In the genomic region with DNA sequence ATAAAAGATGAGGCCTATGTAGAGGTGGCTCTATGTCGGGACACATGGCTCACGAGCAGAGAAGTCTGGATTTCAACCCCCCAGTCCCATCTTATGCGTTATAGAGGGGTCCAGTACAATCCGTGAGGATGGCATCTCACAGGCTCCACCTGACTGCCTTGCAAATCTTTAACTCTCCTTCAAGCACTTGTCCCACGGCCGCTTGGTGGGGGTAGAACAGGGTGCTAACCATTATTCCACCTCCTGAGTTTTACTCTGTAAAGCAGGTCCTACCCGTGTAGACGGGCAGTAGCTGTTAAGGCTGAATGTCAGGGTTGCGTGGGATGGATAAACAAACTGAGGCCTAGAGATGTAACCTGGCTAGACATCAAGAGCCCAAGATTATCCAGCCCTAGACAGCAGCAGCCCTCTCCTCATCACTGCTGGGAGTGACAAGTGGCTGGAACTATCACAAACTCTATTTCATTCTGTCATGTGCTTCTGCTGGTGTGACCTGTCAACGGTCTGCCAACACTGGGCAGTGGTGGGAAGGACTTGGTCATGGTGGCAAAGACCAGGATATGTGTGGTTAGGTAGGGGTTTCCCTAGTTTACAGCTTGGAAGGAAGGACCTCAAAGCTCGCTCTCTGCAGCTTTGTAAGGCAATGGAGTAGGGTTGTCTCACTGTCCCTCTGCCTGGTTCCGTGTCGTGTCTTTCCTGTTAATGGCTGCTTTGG, we compare ENCODE assay signal across 15 mouse cellular contexts. TPM values are rescaled to one million over a fixed set of nuclear protein-coding genes. Genes with fewer than 3 reads are reported as not detected.
DNase-seq lines count a peak whose midpoint lies in the region; ATAC-seq lines count a peak whose summit lies in the region.
"Had no signal": no experiment of that assay in that cellular context is flagged by ENCODE, and none has a peak within 500 bp of the region (broad histone marks: within the 10 kb centered on the region; RNA-seq: fewer than 3 reads in every experiment).

No protein-coding gene starts in this region.

- no peak overlapping the region for H3K9ac ChIP-seq in hindbrain, embryonic 14.5 days
- no peak overlapping the region; the same call in none of the 2 replicates for H3K9ac ChIP-seq in kidney, embryonic 16.5 days (replicated peaks; ENCODE audit: low read length)
- no peak overlapping the region for H3K9ac ChIP-seq in liver, embryonic 16.5 days (ENCODE audit: low read depth, low read length)
- no peak overlapping the region for H3K9ac ChIP-seq in forebrain, embryonic 12.5 days
- H3K9ac ChIP-seq: limb, embryonic 12.5 days had no signal

- no peaks in the 10 kb centered on the region for H3K36me3 ChIP-seq in hindbrain, embryonic 10.5 days
- no peaks in the 10 kb centered on the region for H3K36me3 ChIP-seq in hindbrain, embryonic 14.5 days (replicated peaks; ENCODE audit: control insufficient read depth, insufficient read depth)
- no peaks in the 10 kb centered on the region for H3K36me3 ChIP-seq in kidney, embryonic 16.5 days (ENCODE audit: insufficient read depth, low read length)
- peaks cover 18% of the 10 kb centered on the region for H3K36me3 ChIP-seq in liver, embryonic 16.5 days (ENCODE audit: control insufficient read depth, insufficient read depth)
- no peaks in the 10 kb centered on the region for H3K36me3 ChIP-seq in forebrain, embryonic 12.5 days (replicated peaks)
- H3K36me3 ChIP-seq: limb, embryonic 12.5 days had no signal

- H3K9me3 ChIP-seq in hindbrain, embryonic 10.5 days: no peaks in the 10 kb centered on the region
- no peaks in the 10 kb centered on the region for H3K9me3 ChIP-seq in hindbrain, embryonic 14.5 days (ENCODE audit: control insufficient read depth, low read length)
- no peaks in the 10 kb centered on the region for H3K9me3 ChIP-seq in kidney, embryonic 16.5 days (ENCODE audit: low read length)
- no peaks in the 10 kb centered on the region for H3K9me3 ChIP-seq in liver, embryonic 16.5 days (replicated peaks; ENCODE audit: control insufficient read depth, low read length)
- no peaks in the 10 kb centered on the region for H3K9me3 ChIP-seq in forebrain, embryonic 12.5 days
- H3K9me3 ChIP-seq: heart, embryonic 13.5 days; limb, embryonic 12.5 days had no signal

- H3K27me3 ChIP-seq in hindbrain, embryonic 10.5 days (ENCODE audit: insufficient read depth, poor library complexity, severe bottlenecking): peaks cover 14% of the 10 kb centered on the region
- H3K27me3 ChIP-seq in hindbrain, embryonic 14.5 days (ENCODE audit: control insufficient read depth, insufficient read depth, low read length): peaks cover 5% of the 10 kb centered on the region; the same call in 1 of the 2 replicates
- H3K27me3 ChIP-seq in kidney, embryonic 16.5 days (ENCODE audit: insufficient read depth, low read length): no peaks in the 10 kb centered on the region
- H3K27me3 ChIP-seq in liver, embryonic 16.5 days (ENCODE audit: control insufficient read depth, insufficient read depth, low read depth, low read length): no peaks in the 10 kb centered on the region
- H3K27me3 ChIP-seq in forebrain, embryonic 12.5 days: peaks cover 20% of the 10 kb centered on the region

- no peak overlapping the region for H3K4me3 ChIP-seq in hindbrain, embryonic 10.5 days
- H3K4me3 ChIP-seq in hindbrain, embryonic 14.5 days (replicated peaks; ENCODE audit: low read length): no peak overlapping the region
- no peak overlapping the region for H3K4me3 ChIP-seq in kidney, embryonic 16.5 days (ENCODE audit: low read length)
- no peak overlapping the region for H3K4me3 ChIP-seq in liver, embryonic 16.5 days (ENCODE audit: low read depth, low read length)
- no peak overlapping the region for H3K4me3 ChIP-seq in forebrain, embryonic 12.5 days (replicated peaks)
- H3K4me3 ChIP-seq: limb, embryonic 12.5 days had no signal

- no peak for ATAC-seq in hindbrain, embryonic 14.5 days (ENCODE audit: low FRiP score)
- peak; percentile 8; the same call in 1 of the 2 replicates for ATAC-seq in granulocyte monocyte progenitor cell, adult 5-6 weeks (replicated peaks; ENCODE audit: poor library complexity, severe bottlenecking)
- ATAC-seq in kidney, embryonic 16.5 days (ENCODE audit: low FRiP score, low TSS enrichment): no peak
- no peak for ATAC-seq in liver, embryonic 16.5 days (ENCODE audit: low read depth)
- ATAC-seq in forebrain, embryonic 12.5 days (ENCODE audit: low FRiP score): no peak

- 92% methylated on average over 13 of the region's 13 CpGs for WGBS in hindbrain, embryonic 10.5 days
- 91% methylated on average over 13 of the region's 13 CpGs for WGBS in hindbrain, embryonic 14.5 days
- WGBS in kidney, embryonic 16.5 days: 82% methylated on average over 13 of the region's 13 CpGs
- WGBS in liver, embryonic 16.5 days (ENCODE audit: insufficient replicate concordance): 76% methylated on average over 13 of the region's 13 CpGs
- WGBS in forebrain, embryonic 12.5 days: 91% methylated on average over 13 of the region's 13 CpGs

- H3K4me2 ChIP-seq in hindbrain, embryonic 14.5 days (replicated peaks): no peak overlapping the region
- H3K4me2 ChIP-seq in kidney, embryonic 16.5 days (replicated peaks; ENCODE audit: low read depth, low read length): 0 out of 2 replicates have a peak overlapping the region, but pooled peaks have one; percentile 5
- H3K4me2 ChIP-seq in liver, embryonic 16.5 days (ENCODE audit: low read depth, low read length): no peak overlapping the region
- no peak overlapping the region for H3K4me2 ChIP-seq in forebrain, embryonic 12.5 days

- H3K27ac ChIP-seq in hindbrain, embryonic 10.5 days: peak overlapping the region; percentile 24; the same call in 1 of the 2 replicates
- H3K27ac ChIP-seq in hindbrain, embryonic 14.5 days: no peak overlapping the region
- H3K27ac ChIP-seq in kidney, embryonic 16.5 days (ENCODE audit: low read length): peak overlapping the region; percentile 57; the same call in 1 of the 2 replicates
- H3K27ac ChIP-seq in liver, embryonic 16.5 days (ENCODE audit: low read length): peak overlapping the region; percentile 87
- H3K27ac ChIP-seq in forebrain, embryonic 12.5 days: no peak overlapping the region
- H3K27ac ChIP-seq: limb, embryonic 12.5 days had no signal

- H3K4me1 ChIP-seq in hindbrain, embryonic 10.5 days (replicated peaks): peaks cover 36% of the 10 kb centered on the region
- H3K4me1 ChIP-seq in hindbrain, embryonic 14.5 days (replicated peaks; ENCODE audit: control insufficient read depth, insufficient read depth, low read length): no peaks in the 10 kb centered on the region
- H3K4me1 ChIP-seq in kidney, embryonic 16.5 days (ENCODE audit: insufficient read depth, low read length): peaks cover 26% of the 10 kb centered on the region
- peaks cover 87% of the 10 kb centered on the region for H3K4me1 ChIP-seq in liver, embryonic 16.5 days (ENCODE audit: control insufficient read depth, low read depth, low read length)
- peaks cover 19% of the 10 kb centered on the region for H3K4me1 ChIP-seq in forebrain, embryonic 12.5 days
- H3K4me1 ChIP-seq: limb, embryonic 12.5 days had no signal

- no peak for DNase-seq in hindbrain, embryonic 10.5 days (ENCODE audit: low spot score)
- DNase-seq in hindbrain, embryonic 14.5 days (ENCODE audit: low spot score): no peak
- DNase-seq in cerebellum, postnatal 36 days: no peak
- DNase-seq in spleen, postnatal 4 days (ENCODE audit: low spot score in 2 of 2): no peak
- DNase-seq: cerebellum, adult 18-20 months; lung, postnatal 36 days; thymus, postnatal 36 days had no signal

RNA-seq across cellular contexts. Expression of gene Prr15l, which starts 5.8 kb away (rescaled TPM):
- 0.37 and 0.75 TPM in 2 replicates for polyA plus RNA-seq in hindbrain, embryonic 10.5 days (2016; fragmentation: Nextera tagmentation; extraction: Ambion mirVana)
- 0.16 TPM in 2 replicates for polyA plus RNA-seq in hindbrain, embryonic 14.5 days (2014; fragmentation: Nextera tagmentation; extraction: Ambion mirVana)
- not detected in 2 replicates for total RNA-seq in granulocyte monocyte progenitor cell, adult 5-6 weeks (2014; fragmentation: Nextera tagmentation)
- total RNA-seq in granulocyte monocyte progenitor cell, adult 5-6 weeks (2017): 0.67 TPM in 1 of 2 replicates, not detected in the other
- polyA plus RNA-seq in kidney, embryonic 16.5 days (2015; fragmentation: Nextera tagmentation; extraction: Ambion mirVana): 52.5 and 55.8 TPM in 2 replicates
- 4.8 and 7.1 TPM in 2 replicates for polyA plus RNA-seq in liver, embryonic 16.5 days (2015; fragmentation: Nextera tagmentation; extraction: Ambion mirVana)
- 0.58 and 0.60 TPM in 2 replicates for polyA plus RNA-seq in forebrain, embryonic 12.5 days (2016; fragmentation: Nextera tagmentation; extraction: Ambion mirVana)
- total RNA-seq: gastrocnemius, adult 18-20 months; layer of hippocampus, postnatal 14 days had no signal

RNA-seq across cellular contexts. Expression of gene Pnpo, which starts 10.1 kb away (rescaled TPM):
- polyA plus RNA-seq in hindbrain, embryonic 10.5 days (2016; fragmentation: Nextera tagmentation; extraction: Ambion mirVana): 31.4 and 36.4 TPM in 2 replicates
- 27.5 and 28.9 TPM in 2 replicates for polyA plus RNA-seq in hindbrain, embryonic 14.5 days (2014; fragmentation: Nextera tagmentation; extraction: Ambion mirVana)
- 30.1 and 31.9 TPM in 2 replicates for total RNA-seq in granulocyte monocyte progenitor cell, adult 5-6 weeks (2014; fragmentation: Nextera tagmentation)
- total RNA-seq in granulocyte monocyte progenitor cell, adult 5-6 weeks (2017): 35.0 and 42.1 TPM in 2 replicates
- 38.0 TPM in 2 replicates for polyA plus RNA-seq in kidney, embryonic 16.5 days (2015; fragmentation: Nextera tagmentation; extraction: Ambion mirVana)
- polyA plus RNA-seq in liver, embryonic 16.5 days (2015; fragmentation: Nextera tagmentation; extraction: Ambion mirVana): 688 and 719 TPM in 2 replicates
- polyA plus RNA-seq in forebrain, embryonic 12.5 days (2016; fragmentation: Nextera tagmentation; extraction: Ambion mirVana): 17.2 and 17.4 TPM in 2 replicates

RNA-seq across cellular contexts. Expression of gene Cdk5rap3, which starts 17.4 kb away (rescaled TPM):
- 112 and 124 TPM in 2 replicates for polyA plus RNA-seq in hindbrain, embryonic 10.5 days (2016; fragmentation: Nextera tagmentation; extraction: Ambion mirVana)
- polyA plus RNA-seq in hindbrain, embryonic 14.5 days (2014; fragmentation: Nextera tagmentation; extraction: Ambion mirVana): 74.0 and 77.8 TPM in 2 replicates
- 53.6 and 66.7 TPM in 2 replicates for total RNA-seq in granulocyte monocyte progenitor cell, adult 5-6 weeks (2014; fragmentation: Nextera tagmentation)
- 68.4 and 68.9 TPM in 2 replicates for total RNA-seq in granulocyte monocyte progenitor cell, adult 5-6 weeks (2017)
- 83.7 and 88.3 TPM in 2 replicates for polyA plus RNA-seq in kidney, embryonic 16.5 days (2015; fragmentation: Nextera tagmentation; extraction: Ambion mirVana)
- polyA plus RNA-seq in liver, embryonic 16.5 days (2015; fragmentation: Nextera tagmentation; extraction: Ambion mirVana): 36.9 and 38.8 TPM in 2 replicates
- 102 and 106 TPM in 2 replicates for polyA plus RNA-seq in forebrain, embryonic 12.5 days (2016; fragmentation: Nextera tagmentation; extraction: Ambion mirVana)

RNA-seq across cellular contexts. Expression of gene Sp2, which starts 49.0 kb away (rescaled TPM):
- 29.5 and 31.4 TPM in 2 replicates for polyA plus RNA-seq in hindbrain, embryonic 10.5 days (2016; fragmentation: Nextera tagmentation; extraction: Ambion mirVana)
- polyA plus RNA-seq in hindbrain, embryonic 14.5 days (2014; fragmentation: Nextera tagmentation; extraction: Ambion mirVana): 14.4 and 14.9 TPM in 2 replicates
- 19.8 and 22.3 TPM in 2 replicates for total RNA-seq in granulocyte monocyte progenitor cell, adult 5-6 weeks (2014; fragmentation: Nextera tagmentation)
- total RNA-seq in granulocyte monocyte progenitor cell, adult 5-6 weeks (2017): 2.2 and 2.8 TPM in 2 replicates
- 21.2 and 25.1 TPM in 2 replicates for polyA plus RNA-seq in kidney, embryonic 16.5 days (2015; fragmentation: Nextera tagmentation; extraction: Ambion mirVana)
- polyA plus RNA-seq in liver, embryonic 16.5 days (2015; fragmentation: Nextera tagmentation; extraction: Ambion mirVana): 15.8 and 18.6 TPM in 2 replicates
- polyA plus RNA-seq in forebrain, embryonic 12.5 days (2016; fragmentation: Nextera tagmentation; extraction: Ambion mirVana): 23.1 and 27.2 TPM in 2 replicates

Comparison
In these comparisons a context has a peak if more than half of its experiments do, and no peak if none do; other contexts are left out.
1. H3K27ac ChIP-seq: peak in hindbrain, embryonic 10.5 days (single experiment), kidney, embryonic 16.5 days (single experiment) and liver, embryonic 16.5 days (single experiment); none in hindbrain, embryonic 14.5 days (single experiment) and forebrain, embryonic 12.5 days (single experiment).
2. RNA of gene Pnpo, which starts 10.1 kb away (polyA plus RNA-seq): 688 to 719 TPM in liver, embryonic 16.5 days; 38.0 TPM in kidney, embryonic 16.5 days, 31.4 to 36.4 TPM in hindbrain, embryonic 10.5 days, 27.5 to 28.9 TPM in hindbrain, embryonic 14.5 days and 17.2 to 17.4 TPM in forebrain, embryonic 12.5 days; every median in the first group is over 10 times any median in the second.